Mouse (Mus musculus): Measurements from ENCODE around the gene Olfr301.

Gene Olfr301

GRCm38 (mm10) chr7:86403546-86403945, at the start of gene Olfr301:
TSS of gene Olfr301 (plus strand) at chr7:86403846.
- no peak for DNase-seq (ENCODE audit: low spot score)

DNA sequence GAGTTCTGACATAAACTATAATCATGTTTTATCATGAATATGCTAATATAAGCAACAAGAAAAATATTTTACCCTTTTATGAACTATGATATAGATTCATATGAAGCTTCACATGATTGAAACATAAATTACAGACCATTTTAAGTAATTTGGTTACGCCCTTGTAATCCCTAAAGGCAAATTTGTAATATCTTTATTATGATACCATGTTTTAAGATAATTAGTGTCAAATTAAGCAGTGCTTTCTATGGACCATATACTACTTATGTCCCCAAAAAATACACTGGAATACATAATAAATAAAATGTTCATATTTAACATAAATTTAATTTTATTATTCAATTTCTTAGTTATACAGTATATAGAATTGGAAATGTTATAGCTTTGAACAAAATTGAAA, 36.8 kb upstream of the Olfr301 start, which contains the start of gene Olfr305:
TSS of gene Olfr305 (minus strand) at position 101 of the 400 bp plus-strand sequence.
- DNase-seq (ENCODE audit: low spot score), result no peak

DNA sequence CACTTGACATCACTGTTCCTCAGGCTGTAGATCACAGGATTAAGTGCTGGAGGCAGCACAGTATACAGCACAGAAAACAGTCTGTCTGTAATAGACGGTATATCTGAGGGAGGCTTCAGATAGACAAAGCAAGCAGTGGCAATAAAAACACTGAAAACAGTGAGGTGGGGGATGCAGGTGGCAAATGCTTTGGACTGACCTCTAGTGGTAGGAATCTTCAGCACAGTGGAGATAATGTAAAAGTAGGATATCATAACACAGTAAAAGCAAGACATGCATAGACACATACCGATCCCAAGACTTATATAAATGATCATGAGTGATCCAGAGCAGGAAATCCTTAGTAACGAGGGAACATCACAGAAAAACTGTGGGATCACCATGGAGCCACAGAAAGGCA, 17.9 kb upstream of the Olfr301 start:
- DNase-seq (ENCODE audit: low spot score), result no peak

DNA sequence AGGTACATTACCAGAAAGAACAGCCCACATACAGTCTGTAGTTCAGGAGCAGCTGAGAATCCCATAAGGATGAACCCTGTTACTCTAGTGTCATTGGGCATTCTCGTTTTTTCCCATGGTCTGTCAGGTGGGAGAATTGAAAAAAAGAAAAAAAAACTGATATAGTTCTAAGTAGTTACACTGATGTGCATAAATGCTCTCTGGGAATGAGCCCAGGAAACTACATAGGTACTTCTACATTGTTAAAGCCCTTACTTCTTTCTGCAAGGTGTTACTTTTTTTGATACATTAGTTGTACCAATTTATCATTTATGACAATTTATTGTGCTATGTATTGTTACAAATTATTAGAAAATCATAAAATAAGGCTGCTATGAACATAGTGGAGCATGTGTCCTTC, 17.1 kb upstream of the Olfr301 start, which contains the start of gene Olfr304:
TSS of gene Olfr304 (minus strand) at position 101 of the 400 bp plus-strand sequence.
- DNase-seq (ENCODE audit: low spot score), result no peak

GRCm38 (mm10) chr7:86397689-86398088, 6.0 kb upstream of the Olfr301 start, which contains the start of gene Olfr303:
TSS of gene Olfr303 (minus strand) at chr7:86397789.
- DNase-seq (ENCODE audit: low spot score), result no peak

DNA sequence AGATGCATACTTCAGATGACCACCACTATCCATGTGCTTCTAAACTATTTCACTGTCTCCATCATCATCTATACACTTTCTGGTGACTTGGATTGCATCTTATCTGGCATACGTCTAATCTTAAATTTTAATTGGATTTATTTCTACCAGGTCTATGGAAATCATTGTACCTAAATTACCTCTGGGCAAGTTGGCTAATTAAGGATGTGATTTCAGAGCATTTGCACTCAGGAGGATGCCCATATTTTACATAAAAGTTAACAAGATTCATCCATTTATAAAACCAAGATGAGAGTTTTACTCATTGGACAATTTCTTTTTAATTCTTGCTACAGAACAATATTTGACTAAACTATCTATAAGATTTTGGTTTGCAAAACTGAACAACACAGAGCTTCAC, 56.0 kb downstream of the Olfr301 start, which contains the start of gene Olfr299:
TSS of gene Olfr299 (plus strand) at position 301 of the 400 bp plus-strand sequence.
- DNase-seq (ENCODE audit: low spot score), result no peak
